ENCODE assay signal across 39 mouse cellular contexts in the genomic region with DNA sequence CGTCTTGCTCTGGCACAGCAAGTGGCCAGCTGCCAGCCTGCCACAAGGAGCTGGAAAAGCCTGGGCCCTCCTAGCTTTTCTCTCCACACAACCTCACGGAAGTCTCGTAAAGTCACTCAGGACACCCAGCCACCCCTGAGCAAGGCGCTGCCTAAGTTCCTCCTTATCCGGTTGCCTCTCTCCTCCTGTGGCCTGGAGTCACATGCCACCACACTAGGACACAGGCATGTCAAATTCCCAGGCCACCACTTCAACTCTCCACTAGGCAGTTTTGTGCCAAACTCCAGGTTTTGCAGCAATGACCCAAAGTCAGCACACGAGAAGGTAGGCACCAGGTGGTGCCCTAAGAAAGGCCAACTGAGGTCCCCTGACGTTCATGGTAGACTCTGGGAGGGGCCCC. TPM values are rescaled to one million over a fixed set of nuclear protein-coding genes. Genes with fewer than 3 reads are reported as not detected.
"Had no signal": no experiment of that assay in that cellular context is flagged by ENCODE, and none has a peak within 500 bp of the region (broad histone marks: within the 10 kb centered on the region; RNA-seq: fewer than 3 reads in every experiment).

No protein-coding gene starts in this region.

- ATAC-seq: forebrain, postnatal 0 days; hindbrain, postnatal 0 days; intestine, embryonic 16.5 days had no signal

- H3K36me3 ChIP-seq: heart, embryonic 13.5 days; heart, embryonic 15.5 days; hindbrain, embryonic 13.5 days; hindbrain, embryonic 15.5 days; kidney, embryonic 15.5 days; limb, embryonic 13.5 days had no signal

- H3K4me2 ChIP-seq: heart, embryonic 11.5 days; heart, embryonic 13.5 days; heart, embryonic 15.5 days; hindbrain, embryonic 13.5 days; hindbrain, embryonic 15.5 days; kidney, embryonic 15.5 days; limb, embryonic 13.5 days had no signal

- H3K4me1 ChIP-seq: heart, embryonic 15.5 days; hindbrain, embryonic 13.5 days; hindbrain, embryonic 15.5 days had no signal

- H3K4me3 ChIP-seq: heart, adult 2 months; heart, embryonic 13.5 days; heart, embryonic 15.5 days; hindbrain, embryonic 13.5 days; hindbrain, embryonic 15.5 days; kidney, embryonic 15.5 days; limb, embryonic 13.5 days had no signal

- H3K27me3 ChIP-seq: hindbrain, embryonic 13.5 days; hindbrain, embryonic 15.5 days; kidney, embryonic 15.5 days; limb, embryonic 13.5 days had no signal

- H3K9me3 ChIP-seq: heart, embryonic 13.5 days; heart, embryonic 15.5 days; hindbrain, embryonic 13.5 days; hindbrain, embryonic 15.5 days; kidney, embryonic 15.5 days; limb, embryonic 13.5 days had no signal

- H3K27ac ChIP-seq: heart, adult 2 months; heart, embryonic 13.5 days; heart, embryonic 15.5 days; hindbrain, embryonic 13.5 days; hindbrain, embryonic 15.5 days; hindbrain, postnatal 0 days; kidney, embryonic 15.5 days; kidney, postnatal 0 days; limb, embryonic 13.5 days had no signal

- H3K9ac ChIP-seq: forebrain, postnatal 0 days; heart, embryonic 13.5 days; heart, embryonic 15.5 days; hindbrain, embryonic 13.5 days; hindbrain, embryonic 15.5 days; kidney, embryonic 15.5 days; limb, embryonic 13.5 days had no signal

- DNase-seq: forebrain, postnatal 0 days; gastrocnemius, postnatal 14 days; gastrocnemius, postnatal 36 days; heart, adult 11 months; heart, adult 2 months; heart, postnatal 14 days; heart, postnatal 36 days; kidney, adult 11 months; kidney, adult 2 months; kidney, adult 9 months; kidney, postnatal 14 days; kidney, postnatal 36 days; layer of hippocampus, adult 9-11 months; layer of hippocampus, postnatal 36 days; left cerebral cortex, postnatal 4 days had no signal

RNA-seq across cellular contexts. Expression of a gene that starts 1.8 kb away (rescaled TPM):
- total RNA-seq: forebrain, postnatal 0 days; gastrocnemius, adult 18-20 months; gastrocnemius, adult 8-10 months; gastrocnemius, postnatal 14 days; gastrocnemius, postnatal 36 days; heart, adult 2 months; heart, postnatal 14 days; heart, postnatal 36 days; hematopoietic stem cell, adult 5-6 weeks; layer of hippocampus, adult 18-20 months; layer of hippocampus, adult 8-10 months; layer of hippocampus, postnatal 14 days; layer of hippocampus, postnatal 36 days; left cerebral cortex, adult 18-20 months; left cerebral cortex, postnatal 10 days; left cerebral cortex, postnatal 25 days; left cerebral cortex, postnatal 4 days had no signal

RNA-seq across cellular contexts. Expression of a gene that starts 5.9 kb away (rescaled TPM):
- total RNA-seq: gastrocnemius, adult 18-20 months; gastrocnemius, adult 8-10 months; gastrocnemius, postnatal 14 days; gastrocnemius, postnatal 36 days; heart, postnatal 36 days had no signal

RNA-seq across cellular contexts. Expression of a gene that starts 27.5 kb away (rescaled TPM):
- total RNA-seq: forebrain, postnatal 0 days; gastrocnemius, adult 18-20 months; gastrocnemius, adult 8-10 months; gastrocnemius, postnatal 14 days; heart, adult 2 months; heart, postnatal 14 days; heart, postnatal 36 days; hematopoietic stem cell, adult 5-6 weeks; hindbrain, postnatal 0 days; layer of hippocampus, adult 18-20 months; layer of hippocampus, adult 8-10 months; layer of hippocampus, postnatal 14 days; layer of hippocampus, postnatal 36 days; left cerebral cortex, adult 18-20 months; left cerebral cortex, adult 8-10 months; left cerebral cortex, postnatal 10 days; left cerebral cortex, postnatal 25 days; left cerebral cortex, postnatal 4 days had no signal
- polyA plus RNA-seq: forebrain, postnatal 0 days; gonadal fat pad, adult 2 months; heart, adult 2 months; heart, embryonic 11.5 days; heart, embryonic 13.5 days; heart, embryonic 15.5 days; hindbrain, embryonic 11.5 days; hindbrain, embryonic 13.5 days; hindbrain, embryonic 15.5 days; hindbrain, postnatal 0 days; intestine, embryonic 14.5 days; limb, embryonic 11.5 days; limb, embryonic 13.5 days had no signal
